Mouse (Mus musculus): ENCODE results near the gene Snrpf.

The Snrpf gene

GRCm38 (mm10) chr10:93589281-93589848, at the start of gene Snrpf:
TSS of gene Snrpf (minus strand) at chr10:93589706.
- peak; percentile 91 to 92 for DNase-seq

- no peak for DNase-seq
These were observed 46.4 kb upstream of the Snrpf start for GRCm38 (mm10) chr10:93635941-93636340.

- DNase-seq, result no peak
These were observed 44.5 kb upstream of the Snrpf start for GRCm38 (mm10) chr10:93633971-93634370.

- no peak for DNase-seq
These were observed 44.1 kb upstream of the Snrpf start for GRCm38 (mm10) chr10:93633563-93633962.

GRCm38 (mm10) chr10:93632086-93632485, 42.6 kb upstream of the Snrpf start:
- no peak for DNase-seq

- DNase-seq, result no peak
These were observed 40.8 kb upstream of the Snrpf start for GRCm38 (mm10) chr10:93630310-93630709.

- no peak for DNase-seq
These were observed 34.6 kb upstream of the Snrpf start for GRCm38 (mm10) chr10:93624151-93624550.

- peak; percentile 74 to 90 for DNase-seq
These were observed 34.2 kb upstream of the Snrpf start for GRCm38 (mm10) chr10:93623725-93624124.

- no peak for DNase-seq
These were observed 31.1 kb upstream of the Snrpf start for GRCm38 (mm10) chr10:93620438-93621179.

- DNase-seq, result no peak
These were observed 25.3 kb upstream of the Snrpf start for GRCm38 (mm10) chr10:93614850-93615249.

GRCm38 (mm10) chr10:93611419-93612007, 22.0 kb upstream of the Snrpf start:
- DNase-seq, result peak; percentile 39 to 63

GRCm38 (mm10) chr10:93610896-93611295, 21.4 kb upstream of the Snrpf start:
- DNase-seq, result no peak

- DNase-seq, result no peak
These were observed 19.7 kb upstream of the Snrpf start for GRCm38 (mm10) chr10:93609236-93609635.

- DNase-seq, result no peak
These were observed 18.5 kb upstream of the Snrpf start for GRCm38 (mm10) chr10:93608051-93608450.

GRCm38 (mm10) chr10:93606326-93606725, 16.8 kb upstream of the Snrpf start:
- no peak for DNase-seq

GRCm38 (mm10) chr10:93603256-93603655, 13.8 kb upstream of the Snrpf start:
- no peak for DNase-seq

- DNase-seq, result no peak
These were observed 12.8 kb upstream of the Snrpf start for GRCm38 (mm10) chr10:93602309-93602708.

GRCm38 (mm10) chr10:93596641-93597040, 7.1 kb upstream of the Snrpf start:
- no peak for DNase-seq

- DNase-seq, result no peak
These were observed 6.3 kb upstream of the Snrpf start for GRCm38 (mm10) chr10:93595831-93596230.

GRCm38 (mm10) chr10:93594022-93594482, 4.5 kb upstream of the Snrpf start:
- DNase-seq, result peak; percentile 88 to 94

- peak; percentile 33 to 63 for DNase-seq
These were observed 3.0 kb upstream of the Snrpf start for GRCm38 (mm10) chr10:93592456-93592855.

- DNase-seq, result no peak
These were observed 710 bp downstream of the Snrpf start for GRCm38 (mm10) chr10:93588796-93589195.

GRCm38 (mm10) chr10:93577271-93577886, 12.1 kb downstream of the Snrpf start:
- DNase-seq, result peak; percentile 77 to 90

GRCm38 (mm10) chr10:93575960-93576359, 13.5 kb downstream of the Snrpf start:
- DNase-seq, result no peak
